Mouse (Mus musculus) left cerebral cortex, postnatal 25 days (tissue): ENCODE measurements around the gene Dlg3. TPM values are rescaled to one million over a fixed set of nuclear protein-coding genes. Genes with fewer than 3 reads are reported as not detected.

Source experiments
- DNase-seq, 2 experiments: peaks; one replicate each; pipeline ENCODE4 v3.0.0; 2022; ENCODE audit warnings: low spot score in 2 of 2, mixed read lengths in 1 of 2
- intact Hi-C: fragments of 180-260 bp; cut with DNase I; formaldehyde crosslinking; loops from one replicate; pipeline ENCODE4 v1.15.1; 2025
- total RNA-seq, 2 experiments: library from RNA; stranded (reverse); gene quantifications; 2 replicates each; pipeline ENCODE4 v1.2.3; 2021

Dlg3 gene
- total RNA-seq, 2 experiments from 2014 or later = 151 to 153 TPM

GRCm38 (mm10) chrX:100796041-100796740 lies 28.7 kb downstream of the Dlg3 start:
- DNase-seq = no peak
- intact Hi-C loops = no loop called here

DNA sequence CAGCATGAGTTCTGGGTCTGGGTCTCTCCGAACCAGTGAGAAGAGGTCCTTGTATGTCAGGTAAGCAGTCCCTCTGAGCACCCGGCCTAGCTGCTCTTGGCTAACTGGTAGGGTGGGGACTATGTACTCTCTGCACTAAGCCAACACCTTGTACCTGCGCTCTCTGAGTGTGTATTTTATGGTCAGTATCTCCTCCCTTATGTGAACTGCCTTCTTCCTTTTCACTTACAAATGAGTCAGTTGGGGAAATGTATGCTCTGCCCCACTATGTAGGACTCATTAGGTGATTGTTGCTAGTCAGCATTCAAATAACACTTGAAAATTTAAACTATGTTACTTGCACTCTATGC lies 29.2 kb downstream of the Dlg3 start:
- intact Hi-C loops = no loop called here
- DNase-seq = no peak

- intact Hi-C loops = no loop called here
- DNase-seq = no peak
Observed at GRCm38 (mm10) chrX:100797370-100797769, 29.8 kb downstream of the Dlg3 start.

DNA sequence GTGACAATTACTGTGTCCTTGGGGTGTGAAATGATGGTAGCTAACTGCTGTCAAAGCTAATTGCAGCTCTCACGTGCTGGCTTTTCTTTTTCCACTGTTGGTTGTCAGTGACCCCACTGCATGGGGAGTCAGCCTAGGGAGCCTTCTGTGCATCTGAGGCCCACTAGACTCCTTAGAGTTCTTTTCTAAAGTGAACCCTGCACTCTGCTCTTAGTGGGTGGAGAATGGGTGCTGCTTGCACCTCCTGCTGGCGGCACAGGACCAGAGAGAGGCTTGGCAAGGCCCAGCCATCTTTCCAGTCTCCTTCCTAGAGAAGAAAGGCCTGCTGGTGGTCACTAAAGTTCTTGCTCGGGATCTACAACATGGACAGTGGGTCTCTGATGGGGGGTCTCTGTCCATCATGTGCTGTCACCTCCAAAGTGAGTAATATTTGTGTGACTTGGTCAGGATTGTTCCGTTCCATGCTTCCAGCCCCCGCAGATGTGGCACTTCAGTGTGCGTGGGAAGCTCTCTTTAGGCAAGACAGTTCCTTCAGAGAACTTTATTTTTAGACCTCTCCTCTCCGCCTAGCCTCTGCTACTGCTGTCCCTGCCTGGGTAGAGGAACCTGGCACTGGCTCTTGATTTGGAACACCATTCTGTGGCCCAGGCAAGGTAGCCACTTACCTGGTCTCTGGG lies 30.5 kb downstream of the Dlg3 start:
- intact Hi-C loops = no loop called here
- DNase-seq = peak; percentile 47 to 82

- intact Hi-C loops = no loop called here
- no peak for DNase-seq
Observed at GRCm38 (mm10) chrX:100800643-100801042, 33.1 kb downstream of the Dlg3 start.

- intact Hi-C loops = no loop called here
- no peak for DNase-seq
Observed at GRCm38 (mm10) chrX:100802034-100802433, 34.5 kb downstream of the Dlg3 start.

- intact Hi-C loops = no loop called here
Observed at GRCm38 (mm10) chrX:100811129-100811528, 43.6 kb downstream of the Dlg3 start.

GRCm38 (mm10) chrX:100814139-100814538 lies 46.6 kb downstream of the Dlg3 start:
- intact Hi-C loops = no loop called here
- no peak for DNase-seq

More at GRCm38 (mm10) chrX:100811129-100811528, 43.6 kb downstream of the Dlg3 start:
- DNase-seq = no peak

- no peak for DNase-seq
- intact Hi-C loops = no loop called here
Observed at GRCm38 (mm10) chrX:100815766-100816165, 48.2 kb downstream of the Dlg3 start.

DNA sequence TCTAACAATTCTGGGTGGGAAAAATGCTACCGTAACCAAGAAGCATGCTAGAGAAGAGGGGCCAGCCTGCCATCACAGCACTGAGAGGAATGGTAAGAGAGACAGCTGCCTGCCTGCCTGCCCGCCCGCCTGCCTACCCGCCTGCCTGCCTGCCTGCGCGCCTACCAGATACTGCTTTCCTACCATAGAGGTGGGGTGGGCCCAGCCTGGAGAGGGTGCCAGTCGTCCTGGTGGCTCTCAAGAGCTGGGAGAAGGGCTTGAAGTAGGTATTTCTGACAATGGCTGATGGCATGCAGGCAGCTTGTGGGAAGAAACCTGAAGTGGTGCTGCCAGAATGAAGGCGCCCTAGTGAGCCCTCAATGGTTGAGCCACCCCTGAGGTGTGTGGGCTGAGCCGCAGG lies 51.2 kb downstream of the Dlg3 start:
- intact Hi-C loops = no loop called here
- DNase-seq = no peak

DNA sequence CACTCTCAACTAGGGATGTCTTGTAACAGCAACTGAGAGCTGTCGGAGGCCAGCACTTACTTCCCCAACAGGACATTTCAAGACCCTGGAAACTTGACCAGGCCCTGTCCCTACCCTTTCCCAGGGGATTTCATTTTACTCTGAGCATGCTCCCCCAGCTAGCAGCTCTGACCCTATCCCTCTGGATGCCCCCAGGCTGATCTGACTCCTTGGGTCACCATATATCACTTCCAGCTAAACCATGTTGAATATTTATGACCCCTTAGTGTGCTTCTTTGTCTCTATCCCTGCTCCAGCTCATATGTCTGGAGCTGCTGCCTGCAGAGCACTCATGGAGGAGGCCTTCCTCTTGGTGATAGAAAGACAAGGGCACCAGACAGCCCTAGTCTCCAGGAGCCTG lies 53.6 kb downstream of the Dlg3 start:
- intact Hi-C loops = no loop called here
- no peak for DNase-seq

GRCm38 (mm10) chrX:100825557-100825956 lies 58.0 kb downstream of the Dlg3 start:
- intact Hi-C loops = no loop called here
- DNase-seq = no peak

DNA sequence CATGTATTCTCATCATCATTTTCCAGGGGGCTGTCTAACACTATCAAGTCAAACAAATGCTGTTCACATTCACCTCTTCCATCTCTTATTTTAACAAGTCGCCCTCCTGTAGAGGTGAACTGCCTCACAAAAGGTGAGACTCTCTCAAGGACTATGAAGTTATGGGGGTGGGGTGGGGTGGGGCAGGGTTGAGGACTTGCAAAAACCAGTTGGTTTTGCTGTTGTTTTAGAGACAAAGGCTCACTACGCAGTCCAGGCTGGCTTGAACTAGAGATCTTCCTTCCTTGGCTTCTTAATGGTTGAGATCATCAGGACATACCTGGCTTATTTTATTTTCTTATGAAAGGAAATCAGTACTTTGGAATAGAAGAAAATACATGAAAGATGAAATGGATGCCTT lies 65.3 kb downstream of the Dlg3 start:
- DNase-seq = no peak
- intact Hi-C loops = no loop called here

DNA sequence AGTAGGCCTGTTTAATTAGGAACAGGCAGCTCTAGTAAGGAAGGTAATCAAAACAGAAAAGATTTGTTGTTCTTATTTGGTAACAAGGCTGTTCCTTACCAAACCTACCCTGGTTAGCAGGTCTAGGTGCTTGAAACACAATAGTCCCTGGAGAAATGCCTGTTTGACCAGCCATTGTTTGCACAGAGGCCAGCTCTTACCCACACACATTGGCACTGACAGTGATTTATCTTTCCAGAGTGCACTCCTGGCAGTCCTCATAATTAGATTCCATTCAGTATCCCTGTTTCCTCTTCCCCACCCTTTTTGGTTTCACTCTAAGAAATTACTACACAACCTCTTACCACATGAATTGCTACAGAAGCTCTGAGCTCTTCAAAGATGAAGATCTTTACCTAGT lies 71.7 kb downstream of the Dlg3 start:
- DNase-seq = no peak
- intact Hi-C loops = no loop called here

Other genes starting within 250 kb of the Dlg3 start
- under 1 TPM; 0.37 TPM for gene Dgat2l6, start 242.9 kb upstream of the Dlg3 start, total RNA-seq
- not detected for gene Awat1, start 195.5 kb upstream of the Dlg3 start, total RNA-seq
- gene P2ry4, start 172.9 kb upstream of the Dlg3 start, total RNA-seq = not detected
- gene Arr3, start 162.2 kb upstream of the Dlg3 start, total RNA-seq = 1 to 10 TPM; 1.3 to 2.3 TPM
- under 1 TPM; 0.66 to 0.98 TPM for gene Kif4, start 142.0 kb upstream of the Dlg3 start, total RNA-seq
- 10 to 100 TPM; 44.4 to 51.7 TPM for gene Pdzd11, start 141.2 kb upstream of the Dlg3 start, total RNA-seq
- gene Gdpd2, start 37.8 kb upstream of the Dlg3 start, total RNA-seq = 10 to 100 TPM in 1 of 2 experiments, 1 to 10 TPM in 1; 8.5 to 11.6 TPM